Mouse (Mus musculus) E14TG2a.4 (cell line): Measurements from ENCODE around the gene Pax4.

Experiments
- CTCF ChIP-seq: conservative IDR thresholded peaks from 2 replicates; pipeline ENCODE4 v1.5.1; 2014; ENCODE audit warnings: low read length
- NANOG ChIP-seq: IDR thresholded peaks from 2 replicates; pipeline ENCODE4 v1.6.1; 2014; ENCODE audit warnings: borderline replicate concordance, low read length, mixed read lengths
- POU5F1 ChIP-seq: IDR thresholded peaks from 2 replicates; pipeline ENCODE4 v1.6.1; 2014; ENCODE audit warnings: low read length, borderline replicate concordance

DNA sequence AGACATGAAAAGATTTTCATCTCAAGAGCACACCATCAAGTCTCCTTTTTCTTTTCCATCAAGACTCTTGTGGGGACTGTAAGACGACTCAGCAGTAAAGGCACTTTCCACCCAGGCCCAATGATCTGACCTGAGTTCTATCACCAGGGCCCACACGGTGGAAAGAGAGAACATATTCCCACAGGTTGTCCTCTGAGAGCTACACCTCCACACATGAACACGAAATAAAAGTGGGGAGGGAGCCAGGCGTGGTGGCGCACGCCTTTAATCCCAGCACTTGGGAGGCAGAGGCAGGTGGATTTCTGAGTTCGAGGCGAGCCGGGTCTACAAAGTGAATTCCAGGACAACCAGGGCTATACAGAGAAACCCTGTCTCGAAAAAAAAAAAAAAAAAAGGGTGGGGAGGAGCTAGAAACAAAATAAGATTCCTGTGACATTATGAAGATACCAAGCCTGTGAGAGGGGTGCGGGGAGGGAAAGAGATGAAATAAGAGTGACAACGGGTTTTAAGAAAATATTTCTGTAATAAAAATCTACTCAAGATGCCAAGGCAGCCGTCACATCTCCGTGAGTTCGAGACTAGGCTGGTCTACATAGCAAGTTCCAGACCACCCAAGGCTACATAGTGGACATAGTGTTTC lies 26.4 kb downstream of the Pax4 start:
- no peak for TF ChIP-seq CTCF
- TF ChIP-seq NANOG: no peak
- TF ChIP-seq POU5F1: no peak
